ENCODE assay signal across 17 mouse cellular contexts in the genomic region with DNA sequence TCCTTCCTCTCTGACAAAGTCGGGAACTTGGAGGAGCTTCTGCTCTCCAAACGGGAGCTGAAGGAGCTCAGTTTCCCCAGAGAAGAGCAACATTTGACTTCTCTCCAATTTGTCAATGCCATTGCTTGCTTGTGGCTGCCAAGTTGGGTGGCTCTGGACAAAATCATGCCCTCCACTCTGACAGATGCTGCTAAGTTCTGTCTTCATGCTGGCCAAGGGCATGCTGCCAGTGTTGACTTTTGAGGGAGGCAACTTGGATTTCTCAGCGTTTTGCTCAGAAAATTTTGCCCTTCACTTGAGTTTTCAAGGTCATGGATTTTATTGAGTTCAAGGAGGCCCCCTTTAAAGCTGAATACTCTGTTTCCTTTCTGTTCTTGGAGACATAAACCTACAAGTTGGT.
DNase-seq lines count a peak whose midpoint lies in the region; ATAC-seq lines count a peak whose summit lies in the region.
"Had no signal": no experiment of that assay in that cellular context is flagged by ENCODE, and none has a peak within 500 bp of the region (broad histone marks: within the 10 kb centered on the region; RNA-seq: fewer than 3 reads in every experiment).

No protein-coding gene starts in this region.

- no peak overlapping the region for H3K27ac ChIP-seq in heart, embryonic 10.5 days
- H3K27ac ChIP-seq in kidney, embryonic 14.5 days (ENCODE audit: low read depth, low read length): no peak overlapping the region
- H3K27ac ChIP-seq: embryonic facial prominence, embryonic 10.5 days; forebrain, embryonic 13.5 days; hindbrain, embryonic 15.5 days had no signal

- no peaks in the 10 kb centered on the region for H3K4me1 ChIP-seq in heart, embryonic 10.5 days
- no peaks in the 10 kb centered on the region for H3K4me1 ChIP-seq in kidney, embryonic 14.5 days (ENCODE audit: control insufficient read depth, insufficient read depth, low read length)
- H3K4me1 ChIP-seq: embryonic facial prominence, embryonic 10.5 days; forebrain, embryonic 13.5 days; hindbrain, embryonic 15.5 days had no signal

- H3K9ac ChIP-seq in kidney, embryonic 14.5 days (ENCODE audit: low read depth, low read length): no peak overlapping the region
- H3K9ac ChIP-seq: forebrain, embryonic 13.5 days; forebrain, postnatal 0 days; hindbrain, embryonic 15.5 days had no signal

- DNase-seq in adrenal gland, postnatal 10 days: peak; percentile 10
- no peak for DNase-seq in adrenal gland, postnatal 25 days
- DNase-seq in heart, adult 18-20 months: peak; percentile 11 to 22
- DNase-seq in heart, adult 9 months (ENCODE audit: low spot score in 2 of 2): no peak
- peak; percentile 10 for DNase-seq in heart, postnatal 4 days
- DNase-seq in heart, embryonic 10.5 days (ENCODE audit: low spot score): no peak
- DNase-seq: cerebellum, adult 8-10 months; forebrain, postnatal 0 days; gastrocnemius, postnatal 14 days; kidney, adult 2 months had no signal

- H3K4me2 ChIP-seq in kidney, embryonic 14.5 days (replicated peaks; ENCODE audit: low read depth, low read length): no peak overlapping the region
- H3K4me2 ChIP-seq: forebrain, embryonic 13.5 days; hindbrain, embryonic 15.5 days had no signal

- no peaks in the 10 kb centered on the region for H3K9me3 ChIP-seq in heart, embryonic 10.5 days
- H3K9me3 ChIP-seq in kidney, embryonic 14.5 days (ENCODE audit: control insufficient read depth, low read length): no peaks in the 10 kb centered on the region
- H3K9me3 ChIP-seq: embryonic facial prominence, embryonic 10.5 days; forebrain, embryonic 13.5 days; hindbrain, embryonic 15.5 days had no signal

- no peaks in the 10 kb centered on the region for H3K27me3 ChIP-seq in heart, embryonic 10.5 days (ENCODE audit: insufficient read depth, poor library complexity, severe bottlenecking)
- no peaks in the 10 kb centered on the region for H3K27me3 ChIP-seq in kidney, embryonic 14.5 days (ENCODE audit: control insufficient read depth, insufficient read depth, low read length)
- H3K27me3 ChIP-seq: forebrain, embryonic 13.5 days; hindbrain, embryonic 15.5 days; Patski had no signal

- WGBS in heart, embryonic 10.5 days: 80% methylated on average over 3 of the region's 3 CpGs
- 74% methylated on average over 3 of the region's 3 CpGs for WGBS in kidney, embryonic 14.5 days

- no peaks in the 10 kb centered on the region for H3K36me3 ChIP-seq in heart, embryonic 10.5 days
- no peaks in the 10 kb centered on the region for H3K36me3 ChIP-seq in kidney, embryonic 14.5 days (ENCODE audit: control insufficient read depth, insufficient read depth, low read length)
- H3K36me3 ChIP-seq: embryonic facial prominence, embryonic 10.5 days; hindbrain, embryonic 15.5 days had no signal

- no peak overlapping the region for H3K4me3 ChIP-seq in heart, embryonic 10.5 days
- H3K4me3 ChIP-seq in kidney, embryonic 14.5 days (ENCODE audit: low read length): no peak overlapping the region
- H3K4me3 ChIP-seq: embryonic facial prominence, embryonic 10.5 days; forebrain, embryonic 13.5 days; hindbrain, embryonic 15.5 days had no signal

- no peak for ATAC-seq in kidney, embryonic 14.5 days (ENCODE audit: low FRiP score, low TSS enrichment)
- ATAC-seq: activated CD4-positive, CD25-positive, alpha-beta regulatory T cell, adult 4 months; forebrain, embryonic 13.5 days; forebrain, postnatal 0 days; intestine, embryonic 16.5 days; Patski had no signal

Comparison
In these comparisons a context has a peak if more than half of its experiments do, and no peak if none do; other contexts are left out.
1. DNase-seq: peak in adrenal gland, postnatal 10 days (single experiment), heart, adult 18-20 months (2 of 2) and heart, postnatal 4 days (single experiment); none in adrenal gland, postnatal 25 days (single experiment), heart, adult 9 months (0 of 2) and heart, embryonic 10.5 days (single experiment).